In the genomic region with DNA sequence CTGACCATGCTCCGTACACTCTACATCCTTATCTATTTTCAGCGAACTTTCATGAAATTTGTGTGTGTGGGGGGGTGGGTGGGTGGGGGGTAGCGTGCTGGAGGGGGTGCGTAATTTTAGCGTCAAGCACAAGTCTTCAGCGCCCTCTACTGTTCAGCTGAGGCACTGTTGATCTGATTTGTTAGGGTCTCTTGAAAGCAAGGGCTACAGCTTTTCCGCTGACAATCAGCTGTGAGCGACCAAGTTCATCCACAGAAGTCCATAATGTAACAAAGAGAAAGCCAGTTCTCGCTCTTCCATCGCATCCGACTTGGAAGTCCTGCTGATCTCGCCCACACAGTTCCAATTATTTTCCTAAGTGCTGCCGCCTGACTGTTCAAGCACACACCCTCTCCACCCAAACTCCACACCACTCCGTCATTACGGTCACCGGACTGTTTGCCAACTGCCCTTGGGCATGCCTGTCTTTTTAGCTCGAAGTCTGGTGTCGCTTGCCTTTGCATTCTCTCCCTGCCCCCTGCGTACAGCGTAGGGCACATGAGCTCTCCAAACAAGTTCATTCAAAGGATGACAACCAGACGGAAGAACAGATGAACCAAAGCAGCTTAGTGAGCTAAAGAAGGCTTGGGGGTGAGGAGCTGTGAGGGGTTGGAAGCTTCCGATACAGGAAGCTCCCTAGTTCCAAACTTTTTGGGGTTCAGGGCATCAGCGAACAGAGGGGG, we compare ENCODE assay signal across 9 mouse cellular contexts. TPM values are rescaled to one million over a fixed set of nuclear protein-coding genes. Genes with fewer than 3 reads are reported as not detected.
DNase-seq lines count a peak whose midpoint lies in the region; ATAC-seq and TF ChIP-seq lines count a peak whose summit lies in the region.
"Had no signal": no experiment of that assay in that cellular context is flagged by ENCODE, and none has a peak within 500 bp of the region (broad histone marks: within the 10 kb centered on the region; RNA-seq: fewer than 3 reads in every experiment).

No protein-coding gene starts in this region.

- 0 out of 2 replicates have a peak overlapping the region, but pooled peaks have one; percentile 2 for H3K4me2 ChIP-seq in hindbrain, embryonic 16.5 days (ENCODE audit: low read length)
- no peak overlapping the region for H3K4me2 ChIP-seq in limb, embryonic 14.5 days (replicated peaks; ENCODE audit: low read depth, low read length, severe bottlenecking)
- 0 out of 2 replicates have a peak overlapping the region, but pooled peaks have one; percentile 14 for H3K4me2 ChIP-seq in stomach, embryonic 15.5 days
- H3K4me2 ChIP-seq: liver, embryonic 15.5 days had no signal

- no peaks in the 10 kb centered on the region for H3K36me3 ChIP-seq in heart, embryonic 10.5 days
- no peaks in the 10 kb centered on the region for H3K36me3 ChIP-seq in embryonic facial prominence, embryonic 10.5 days (replicated peaks)
- H3K36me3 ChIP-seq in hindbrain, embryonic 16.5 days (ENCODE audit: control insufficient read depth, insufficient read depth, low read length) = no peaks in the 10 kb centered on the region
- H3K36me3 ChIP-seq in limb, embryonic 14.5 days (ENCODE audit: control insufficient read depth, insufficient read depth, low read length) = no peaks in the 10 kb centered on the region
- no peaks in the 10 kb centered on the region for H3K36me3 ChIP-seq in stomach, embryonic 15.5 days
- H3K36me3 ChIP-seq: liver, embryonic 15.5 days had no signal

- peak; percentile 19 for DNase-seq in heart, adult 8-10 months (ENCODE audit: low spot score)
- no peak for DNase-seq in heart, embryonic 10.5 days (ENCODE audit: low spot score)
- peak; percentile 48 for DNase-seq in MN1 (ENCODE audit: low spot score)
- DNase-seq in embryonic facial prominence, embryonic 10.5 days (ENCODE audit: low spot score) = peak; percentile 39
- DNase-seq in limb, embryonic 14.5 days (ENCODE audit: low spot score) = peak; percentile 69
- DNase-seq in natural killer cell, adult 2 months (ENCODE audit: low spot score in 2 of 2) = no peak

- H3K27ac ChIP-seq in heart, embryonic 10.5 days = no peak overlapping the region
- H3K27ac ChIP-seq in embryonic facial prominence, embryonic 10.5 days (replicated peaks) = no peak overlapping the region
- H3K27ac ChIP-seq in hindbrain, embryonic 16.5 days (ENCODE audit: low read depth, low read length) = no peak overlapping the region
- H3K27ac ChIP-seq in limb, embryonic 14.5 days (replicated peaks; ENCODE audit: low read depth, low read length) = no peak overlapping the region
- H3K27ac ChIP-seq in stomach, embryonic 15.5 days = no peak overlapping the region
- H3K27ac ChIP-seq: liver, embryonic 15.5 days had no signal

- 0 out of 2 replicates have a peak, but pooled peaks have one; percentile 38 for ATAC-seq in hindbrain, embryonic 16.5 days
- no peak for ATAC-seq in limb, embryonic 14.5 days (ENCODE audit: low FRiP score, low read depth)
- no peak for ATAC-seq in stomach, embryonic 15.5 days (ENCODE audit: insufficient read depth, low FRiP score, low read depth)

- no peaks in the 10 kb centered on the region for H3K9me3 ChIP-seq in heart, embryonic 10.5 days
- H3K9me3 ChIP-seq in embryonic facial prominence, embryonic 10.5 days = no peaks in the 10 kb centered on the region
- no peaks in the 10 kb centered on the region for H3K9me3 ChIP-seq in hindbrain, embryonic 16.5 days (ENCODE audit: control insufficient read depth, low read length)
- H3K9me3 ChIP-seq in limb, embryonic 14.5 days (ENCODE audit: control insufficient read depth, low read length) = no peaks in the 10 kb centered on the region
- no peaks in the 10 kb centered on the region for H3K9me3 ChIP-seq in stomach, embryonic 15.5 days
- H3K9me3 ChIP-seq: liver, embryonic 15.5 days had no signal

- no peak overlapping the region for H3K9ac ChIP-seq in hindbrain, embryonic 16.5 days (ENCODE audit: low read depth, low read length)
- H3K9ac ChIP-seq in limb, embryonic 14.5 days (ENCODE audit: low read depth, low read length, severe bottlenecking) = no peak overlapping the region
- no peak overlapping the region for H3K9ac ChIP-seq in stomach, embryonic 15.5 days
- H3K9ac ChIP-seq: liver, embryonic 15.5 days had no signal

- H3K27me3 ChIP-seq in heart, embryonic 10.5 days (ENCODE audit: insufficient read depth, poor library complexity, severe bottlenecking) = peaks cover 10% of the 10 kb centered on the region; the same call in 1 of the 2 replicates
- H3K27me3 ChIP-seq in embryonic facial prominence, embryonic 10.5 days (replicated peaks; ENCODE audit: low read depth, poor library complexity, severe bottlenecking) = 0 out of 2 replicates have a peak, but pooled peaks cover 4% of the 10 kb centered on the region
- no peaks in the 10 kb centered on the region for H3K27me3 ChIP-seq in hindbrain, embryonic 16.5 days (replicated peaks; ENCODE audit: control insufficient read depth, insufficient read depth, low read length)
- no peaks in the 10 kb centered on the region for H3K27me3 ChIP-seq in limb, embryonic 14.5 days (ENCODE audit: control insufficient read depth, insufficient read depth, low read length)
- 0 out of 2 replicates have a peak, but pooled peaks cover 4% of the 10 kb centered on the region for H3K27me3 ChIP-seq in stomach, embryonic 15.5 days (replicated peaks)
- H3K27me3 ChIP-seq: liver, embryonic 15.5 days had no signal

- no peak overlapping the region for H3K4me3 ChIP-seq in heart, embryonic 10.5 days
- no peak overlapping the region for H3K4me3 ChIP-seq in embryonic facial prominence, embryonic 10.5 days
- H3K4me3 ChIP-seq in hindbrain, embryonic 16.5 days (ENCODE audit: low read length) = no peak overlapping the region
- no peak overlapping the region for H3K4me3 ChIP-seq in limb, embryonic 14.5 days (replicated peaks; ENCODE audit: low read length)
- no peak overlapping the region for H3K4me3 ChIP-seq in stomach, embryonic 15.5 days (replicated peaks)
- H3K4me3 ChIP-seq: liver, embryonic 15.5 days had no signal

- peaks cover 10% of the 10 kb centered on the region for H3K4me1 ChIP-seq in heart, embryonic 10.5 days
- H3K4me1 ChIP-seq in embryonic facial prominence, embryonic 10.5 days = peaks cover 8% of the 10 kb centered on the region
- H3K4me1 ChIP-seq in hindbrain, embryonic 16.5 days (ENCODE audit: control insufficient read depth, insufficient read depth, low read depth, low read length) = peaks cover 7% of the 10 kb centered on the region; the same call in 1 of the 2 replicates
- peaks cover 8% of the 10 kb centered on the region for H3K4me1 ChIP-seq in limb, embryonic 14.5 days (ENCODE audit: control insufficient read depth, insufficient read depth, low read length)
- H3K4me1 ChIP-seq in stomach, embryonic 15.5 days = peaks cover 13% of the 10 kb centered on the region

- 40% methylated on average over 23 of the region's 23 CpGs for WGBS in heart, embryonic 10.5 days
- 43% methylated on average over 23 of the region's 23 CpGs for WGBS in embryonic facial prominence, embryonic 10.5 days
- 37% methylated on average over 23 of the region's 23 CpGs for WGBS in hindbrain, embryonic 16.5 days
- 37% methylated on average over 23 of the region's 23 CpGs for WGBS in limb, embryonic 14.5 days
- 29% methylated on average over 23 of the region's 23 CpGs for WGBS in stomach, embryonic 15.5 days

- TF ChIP-seq POLR2A in limb, embryonic 14.5 days (IDR thresholded peaks at IDR 0.05; ENCODE audit: borderline replicate concordance, extremely low read depth, insufficient read depth, insufficient read length) = no peak

RNA-seq across cellular contexts. Expression of a gene that starts 19.1 kb away (rescaled TPM):
- 10 to 100 TPM; 37.5 to 55.7 (median 44.6) TPM for total RNA-seq in heart, adult 8-10 months (2022)
- polyA plus RNA-seq in heart, embryonic 10.5 days (2016; fragmentation: Nextera tagmentation; extraction: Ambion mirVana) = 0.90 and 1.7 TPM in 2 replicates
- polyA plus RNA-seq in embryonic facial prominence, embryonic 10.5 days (2016; fragmentation: Nextera tagmentation; extraction: Ambion mirVana) = 2.0 and 2.1 TPM in 2 replicates
- 2.8 and 4.2 TPM in 2 replicates for polyA plus RNA-seq in hindbrain, embryonic 16.5 days (2015; fragmentation: Nextera tagmentation; extraction: Ambion mirVana)
- polyA plus RNA-seq in limb, embryonic 14.5 days (2012; rRNA removed) = 3.7 and 4.7 TPM in 2 replicates
- polyA plus RNA-seq in limb, embryonic 14.5 days (2014; fragmentation: Nextera tagmentation; extraction: Ambion mirVana) = 2.9 and 3.4 TPM in 2 replicates
- 8.6 and 9.0 TPM in 2 replicates for polyA plus RNA-seq in stomach, embryonic 15.5 days (2015; fragmentation: Nextera tagmentation; extraction: Ambion mirVana)

Comparison
In these comparisons a context has a peak if more than half of its experiments do, and no peak if none do; other contexts are left out.
1. DNase-seq: peak in heart, adult 8-10 months (single experiment), MN1 (single experiment), embryonic facial prominence, embryonic 10.5 days (single experiment) and limb, embryonic 14.5 days (single experiment); none in heart, embryonic 10.5 days (single experiment) and natural killer cell, adult 2 months (0 of 2).